Mouse (Mus musculus): ENCODE measurements around the gene Kcnma1. TPM values are rescaled to one million over a fixed set of nuclear protein-coding genes. Genes with fewer than 3 reads are reported as not detected.

Kcnma1 gene
- polyA plus RNA-seq, 1 experiment: 0.29 TPM

GRCm38 (mm10) chr14:24003450-24004381 lies 10.6 kb downstream of the Kcnma1 start:
- DNase-seq (ENCODE audit: low read depth in 1 of 2, low spot score in 2 of 2): no peak

GRCm38 (mm10) chr14:24002647-24003046 lies 11.6 kb downstream of the Kcnma1 start:
- DNase-seq (ENCODE audit: low read depth in 1 of 2, low spot score in 2 of 2): no peak
- no peak overlapping the region for H3K4me3 ChIP-seq (ENCODE audit: extremely low read depth, insufficient read depth, insufficient read length)
- no peaks in the 10 kb centered on the region for H3K36me3 ChIP-seq (ENCODE audit: control insufficient read depth, insufficient read depth, low read length)
- no peak for TF ChIP-seq CTCF (IDR thresholded peaks at IDR 0.05; ENCODE audit: extremely low read depth, insufficient read depth, insufficient read length, insufficient replicate concordance)
- TF ChIP-seq POLR2A (IDR thresholded peaks at IDR 0.05; ENCODE audit: low read depth, low read length): no peak
- H3K27me3 ChIP-seq (ENCODE audit: control insufficient read depth, insufficient read depth, low read length): peaks cover 10% of the 10 kb centered on the region
- no peak overlapping the region for H3K27ac ChIP-seq (ENCODE audit: insufficient read depth, low read length)
- WGBS: 52% methylated on average over 5 of the region's 5 CpGs
- H3K4me1 ChIP-seq (ENCODE audit: control insufficient read depth, insufficient read depth, insufficient read length): no peaks in the 10 kb centered on the region; the same call in 1 of the 2 replicates

More at GRCm38 (mm10) chr14:24003450-24004381, 10.6 kb downstream of the Kcnma1 start:
- Histone ChIP-seq H3K27ac (ENCODE audit: insufficient read depth, low read length) (no peak overlapping the region), H3K4me1 (ENCODE audit: control insufficient read depth, insufficient read depth, insufficient read length) (no peaks in the 10 kb centered on the region; the same call in 1 of the 2 replicates), H3K4me3 (ENCODE audit: extremely low read depth, insufficient read depth, insufficient read length) (no peak overlapping the region), H3K27me3 (ENCODE audit: control insufficient read depth, insufficient read depth, low read length) (peaks cover 10% of the 10 kb centered on the region), H3K36me3 (ENCODE audit: control insufficient read depth, insufficient read depth, low read length) (no peaks in the 10 kb centered on the region)
- WGBS: 4% methylated on average over 52 of the region's 85 CpGs
- no peak for TF ChIP-seq POLR2A (IDR thresholded peaks at IDR 0.05; ENCODE audit: low read depth, low read length)
- TF ChIP-seq CTCF (IDR thresholded peaks at IDR 0.05; ENCODE audit: extremely low read depth, insufficient read depth, insufficient read length, insufficient replicate concordance): no peak

- DNase-seq (ENCODE audit: low read depth in 1 of 2, low spot score in 2 of 2): no peak
- Histone ChIP-seq H3K4me1 (ENCODE audit: control insufficient read depth, insufficient read depth, insufficient read length) (no peaks in the 10 kb centered on the region), H3K36me3 (ENCODE audit: control insufficient read depth, insufficient read depth, low read length) (no peaks in the 10 kb centered on the region), H3K27me3 (ENCODE audit: control insufficient read depth, insufficient read depth, low read length) (no peaks in the 10 kb centered on the region), H3K4me3 (ENCODE audit: extremely low read depth, insufficient read depth, insufficient read length) (no peak overlapping the region), H3K27ac (ENCODE audit: insufficient read depth, low read length) (no peak overlapping the region)
- WGBS: 87% methylated on average over 6 of the region's 6 CpGs
- TF ChIP-seq CTCF (IDR thresholded peaks at IDR 0.05; ENCODE audit: extremely low read depth, insufficient read depth, insufficient read length, insufficient replicate concordance) (no peak), POLR2A (IDR thresholded peaks at IDR 0.05; ENCODE audit: low read depth, low read length) (no peak)
These were observed 16.4 kb downstream of the Kcnma1 start for GRCm38 (mm10) chr14:23997912-23998311.

- no peak for TF ChIP-seq POLR2A (IDR thresholded peaks at IDR 0.05; ENCODE audit: low read depth, low read length)
- TF ChIP-seq CTCF (IDR thresholded peaks at IDR 0.05; ENCODE audit: extremely low read depth, insufficient read depth, insufficient read length, insufficient replicate concordance): no peak
- no peaks in the 10 kb centered on the region for H3K4me1 ChIP-seq (ENCODE audit: control insufficient read depth, insufficient read depth, insufficient read length)
- no peaks in the 10 kb centered on the region for H3K27me3 ChIP-seq (ENCODE audit: control insufficient read depth, insufficient read depth, low read length)
- no peak overlapping the region for H3K27ac ChIP-seq (ENCODE audit: insufficient read depth, low read length)
- H3K36me3 ChIP-seq (ENCODE audit: control insufficient read depth, insufficient read depth, low read length): no peaks in the 10 kb centered on the region
- WGBS: 88% methylated on average over 3 of the region's 3 CpGs
- no peak overlapping the region for H3K4me3 ChIP-seq (ENCODE audit: extremely low read depth, insufficient read depth, insufficient read length)
- no peak for DNase-seq (ENCODE audit: low read depth in 1 of 2, low spot score in 2 of 2)
These were observed 18.5 kb downstream of the Kcnma1 start for GRCm38 (mm10) chr14:23995831-23996230.

- H3K36me3 ChIP-seq (ENCODE audit: control insufficient read depth, insufficient read depth, low read length): no peaks in the 10 kb centered on the region
- H3K27me3 ChIP-seq (ENCODE audit: control insufficient read depth, insufficient read depth, low read length): no peaks in the 10 kb centered on the region
- H3K4me3 ChIP-seq (ENCODE audit: extremely low read depth, insufficient read depth, insufficient read length): no peak overlapping the region
- TF ChIP-seq POLR2A (IDR thresholded peaks at IDR 0.05; ENCODE audit: low read depth, low read length): no peak
- TF ChIP-seq CTCF (IDR thresholded peaks at IDR 0.05; ENCODE audit: extremely low read depth, insufficient read depth, insufficient read length, insufficient replicate concordance): no peak
- WGBS: 82% methylated on average over 7 of the region's 7 CpGs
- no peak overlapping the region for H3K27ac ChIP-seq (ENCODE audit: insufficient read depth, low read length)
- no peaks in the 10 kb centered on the region for H3K4me1 ChIP-seq (ENCODE audit: control insufficient read depth, insufficient read depth, insufficient read length)
- DNase-seq (ENCODE audit: low read depth in 1 of 2, low spot score in 2 of 2): no peak
These were observed 23.4 kb downstream of the Kcnma1 start for GRCm38 (mm10) chr14:23990871-23991270.

- no peak for DNase-seq (ENCODE audit: low read depth in 1 of 2, low spot score in 2 of 2)
- no peaks in the 10 kb centered on the region for H3K4me1 ChIP-seq (ENCODE audit: control insufficient read depth, insufficient read depth, insufficient read length)
- H3K27me3 ChIP-seq (ENCODE audit: control insufficient read depth, insufficient read depth, low read length): no peaks in the 10 kb centered on the region
- H3K4me3 ChIP-seq (ENCODE audit: extremely low read depth, insufficient read depth, insufficient read length): no peak overlapping the region
- TF ChIP-seq POLR2A (IDR thresholded peaks at IDR 0.05; ENCODE audit: low read depth, low read length): no peak
- no peak for TF ChIP-seq CTCF (IDR thresholded peaks at IDR 0.05; ENCODE audit: extremely low read depth, insufficient read depth, insufficient read length, insufficient replicate concordance)
- WGBS: 84% methylated on average over 11 of the region's 11 CpGs
- H3K36me3 ChIP-seq (ENCODE audit: control insufficient read depth, insufficient read depth, low read length): no peaks in the 10 kb centered on the region
- no peak overlapping the region for H3K27ac ChIP-seq (ENCODE audit: insufficient read depth, low read length)
These were observed 24.6 kb downstream of the Kcnma1 start for GRCm38 (mm10) chr14:23989696-23990095.

GRCm38 (mm10) chr14:23982205-23982604 lies 32.1 kb downstream of the Kcnma1 start:
- Histone ChIP-seq H3K4me1 (ENCODE audit: control insufficient read depth, insufficient read depth, insufficient read length) (no peaks in the 10 kb centered on the region), H3K36me3 (ENCODE audit: control insufficient read depth, insufficient read depth, low read length) (no peaks in the 10 kb centered on the region), H3K27me3 (ENCODE audit: control insufficient read depth, insufficient read depth, low read length) (no peaks in the 10 kb centered on the region), H3K27ac (ENCODE audit: insufficient read depth, low read length) (no peak overlapping the region), H3K4me3 (ENCODE audit: extremely low read depth, insufficient read depth, insufficient read length) (no peak overlapping the region)
- 81% methylated on average over 8 of the region's 8 CpGs for WGBS
- DNase-seq (ENCODE audit: low read depth in 1 of 2, low spot score in 2 of 2): no peak
- TF ChIP-seq CTCF (IDR thresholded peaks at IDR 0.05; ENCODE audit: extremely low read depth, insufficient read depth, insufficient read length, insufficient replicate concordance): no peak
- TF ChIP-seq POLR2A (IDR thresholded peaks at IDR 0.05; ENCODE audit: low read depth, low read length): no peak
